Mouse (Mus musculus) WW6 (cell line): ENCODE measurements at regions not wholly inside any gene's neighbourhood (a gene's known extent, or its start where the extent isn't known, plus 50 kb on each side); places are given as distances from the start of the nearest gene placed in this dataset.

ENCODE experiments used
- DNase-seq: peaks from one replicate; pipeline ENCODE4 v3.0.0-alpha.2; 2013; ENCODE audit warnings: low read depth, low spot score

- DNase-seq: no peak
These were observed 119.2 kb downstream of the Syk start for GRCm38 (mm10) chr13:52702201-52702611.

- DNase-seq: no peak
These were observed 120.6 kb downstream of the Syk start for GRCm38 (mm10) chr13:52703401-52704164.

DNA sequence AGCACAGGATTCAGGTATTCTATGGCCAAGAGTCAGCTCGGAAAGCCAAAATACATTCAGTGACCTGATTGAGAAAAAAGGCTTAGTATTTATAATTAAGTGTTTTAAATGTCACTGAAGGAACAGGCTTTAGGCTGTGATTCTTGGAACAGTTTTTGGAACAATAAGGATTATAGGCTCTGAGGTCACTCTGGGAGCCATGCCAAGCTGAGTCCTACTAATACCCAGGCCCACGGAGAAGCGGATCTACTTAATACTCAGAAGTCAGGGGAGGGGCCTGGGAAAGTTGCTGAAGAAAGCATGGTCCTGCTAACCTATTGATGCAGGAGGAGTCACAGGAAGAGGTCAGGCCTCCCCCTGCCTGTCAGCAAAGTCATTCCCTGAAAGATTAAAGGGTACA lies 121.7 kb downstream of the Syk start:
- DNase-seq: no peak

DNA sequence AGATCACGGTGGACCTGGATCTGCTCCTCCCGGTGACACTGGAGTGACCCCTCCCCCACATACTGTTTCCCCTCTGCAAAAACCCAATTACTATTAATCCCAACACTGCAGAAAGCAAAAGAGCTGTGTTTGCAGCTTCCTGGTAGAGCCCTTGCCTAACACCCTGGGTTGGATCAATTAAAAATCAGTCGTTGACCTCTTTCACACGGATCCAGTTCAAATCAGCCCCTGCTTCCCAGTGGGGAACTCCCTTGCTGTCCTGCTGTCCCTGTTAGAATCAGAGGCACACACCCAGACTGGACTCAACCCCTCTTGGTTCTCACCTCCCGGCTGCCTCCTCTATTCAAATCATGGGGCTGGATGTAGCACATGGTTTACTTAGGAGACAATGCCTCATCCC lies 126.6 kb downstream of the Syk start:
- DNase-seq: no peak

GRCm38 (mm10) chr13:52711713-52712369 lies 128.9 kb downstream of the Syk start:
- DNase-seq: peak; percentile 53

DNA sequence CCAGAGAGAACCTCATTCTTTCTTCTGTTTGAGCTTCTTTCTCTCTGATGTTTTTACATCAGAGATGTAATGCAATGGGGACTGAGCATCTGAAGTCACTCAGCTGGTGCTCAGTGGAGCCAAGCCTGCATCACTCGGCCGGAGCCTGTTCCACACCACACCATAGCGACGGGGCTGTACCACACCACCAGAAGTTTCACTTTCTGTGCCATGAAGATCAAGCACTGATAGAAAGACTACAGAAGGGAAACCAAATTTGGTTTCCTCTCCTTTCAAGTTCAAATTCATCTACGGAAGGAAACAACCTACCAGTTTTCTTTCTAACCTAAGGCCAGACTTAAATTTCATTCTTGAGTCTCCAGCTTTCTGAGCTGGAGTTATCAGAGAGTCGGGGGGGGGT lies 138.5 kb downstream of the Syk start:
- DNase-seq: no peak

GRCm38 (mm10) chr13:52722718-52723117 lies 139.7 kb downstream of the Syk start:
- DNase-seq: no peak

GRCm38 (mm10) chr13:52726043-52726442 lies 143.1 kb downstream of the Syk start:
- no peak for DNase-seq

DNA sequence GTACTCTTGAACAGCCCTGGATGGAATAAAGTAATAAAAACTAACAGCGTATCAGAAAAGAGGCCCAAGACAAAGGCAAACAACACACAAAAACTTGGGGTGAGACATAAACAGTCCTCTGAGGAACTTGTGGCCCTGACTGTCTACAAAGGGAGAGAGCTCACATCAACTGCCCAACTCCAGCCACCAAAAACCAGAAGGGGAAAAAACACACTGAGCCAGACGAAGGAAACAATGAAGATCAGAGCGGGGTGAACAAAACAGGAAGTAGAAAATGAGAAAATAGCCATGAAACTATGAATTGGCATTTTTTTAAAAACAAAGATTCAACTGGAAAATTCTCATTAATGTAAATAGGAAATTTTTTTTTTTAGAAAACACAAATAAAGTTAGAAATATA lies 143.6 kb downstream of the Syk start:
- DNase-seq: no peak

DNA sequence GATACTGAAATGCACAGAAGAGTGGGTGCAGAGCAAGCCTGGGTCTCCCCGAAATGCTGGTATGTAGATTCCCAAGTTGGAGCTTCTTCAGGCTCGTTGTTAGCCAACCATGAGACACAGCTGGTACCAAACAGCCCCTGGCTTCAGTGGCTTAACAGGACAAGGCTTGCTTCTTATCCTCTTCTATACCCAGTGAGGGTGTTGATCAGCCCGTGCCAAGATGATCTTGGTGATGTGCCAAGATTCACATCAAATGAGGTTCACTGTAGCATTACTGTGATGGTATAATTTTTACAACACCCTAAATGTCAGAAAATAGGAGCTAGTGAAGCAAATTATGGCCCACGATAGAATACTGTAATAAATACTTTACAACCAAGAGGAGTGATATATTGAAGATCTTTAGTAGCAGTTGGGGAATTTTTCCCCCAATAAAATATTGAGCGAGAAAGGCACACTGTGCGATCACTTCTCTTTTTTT lies 152.5 kb downstream of the Syk start:
- no peak for DNase-seq

DNA sequence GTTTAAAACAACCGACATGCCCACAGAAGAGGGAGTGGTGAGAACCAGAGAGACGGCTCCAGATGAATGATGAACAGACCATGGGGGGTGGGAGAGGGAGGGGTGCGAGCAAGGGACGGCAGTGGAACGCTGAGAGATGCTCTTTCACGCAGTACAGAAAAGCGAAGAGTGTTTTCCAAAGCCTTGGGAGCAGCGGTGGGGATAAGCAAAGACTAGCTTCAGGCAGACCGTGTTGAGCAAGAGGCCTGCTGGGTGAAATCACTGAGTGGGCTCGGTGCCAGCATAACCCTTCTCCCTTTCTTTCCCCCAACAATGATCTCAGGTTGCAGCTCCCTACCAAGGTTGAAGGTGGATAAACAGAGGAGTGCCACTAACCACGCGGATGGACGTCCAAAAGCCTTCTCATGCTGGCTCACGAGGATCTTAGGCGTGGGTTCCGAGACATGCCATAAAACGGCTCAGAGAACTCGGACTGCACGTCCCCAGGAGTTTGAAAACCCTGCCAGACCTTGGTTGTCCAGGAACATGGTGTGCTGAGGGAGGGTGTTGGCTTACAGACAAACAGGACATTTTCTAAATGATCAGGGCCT lies 153.1 kb downstream of the Syk start:
- no peak for DNase-seq

- no peak for DNase-seq
These were observed 155.2 kb downstream of the Syk start for GRCm38 (mm10) chr13:52738095-52738660.

DNA sequence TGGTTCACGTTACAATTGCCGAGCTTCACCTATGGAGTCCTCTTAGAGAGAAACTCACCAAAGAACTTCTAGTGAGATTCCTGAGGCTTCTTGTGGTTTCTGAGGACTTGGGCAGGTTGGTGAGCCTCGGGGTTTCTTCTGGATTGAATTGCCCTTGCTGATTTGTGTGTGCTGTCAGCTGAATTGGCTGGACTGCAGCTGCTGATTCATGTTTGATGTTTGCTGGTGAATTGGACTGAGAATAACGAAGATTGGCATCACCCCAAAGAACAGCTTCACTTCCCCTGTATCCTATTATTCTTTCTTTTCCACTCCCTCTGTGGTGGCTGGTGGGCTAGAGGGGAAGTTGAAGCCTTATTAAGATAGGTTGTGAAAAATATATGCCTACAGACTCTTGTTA lies 158.4 kb downstream of the Syk start:
- DNase-seq: no peak

- DNase-seq: no peak
These were observed 173.0 kb downstream of the Syk start for GRCm38 (mm10) chr13:52756005-52756404.

- DNase-seq: no peak
These were observed 163.8 kb downstream of the Auh start for GRCm38 (mm10) chr13:52765508-52766181.

DNA sequence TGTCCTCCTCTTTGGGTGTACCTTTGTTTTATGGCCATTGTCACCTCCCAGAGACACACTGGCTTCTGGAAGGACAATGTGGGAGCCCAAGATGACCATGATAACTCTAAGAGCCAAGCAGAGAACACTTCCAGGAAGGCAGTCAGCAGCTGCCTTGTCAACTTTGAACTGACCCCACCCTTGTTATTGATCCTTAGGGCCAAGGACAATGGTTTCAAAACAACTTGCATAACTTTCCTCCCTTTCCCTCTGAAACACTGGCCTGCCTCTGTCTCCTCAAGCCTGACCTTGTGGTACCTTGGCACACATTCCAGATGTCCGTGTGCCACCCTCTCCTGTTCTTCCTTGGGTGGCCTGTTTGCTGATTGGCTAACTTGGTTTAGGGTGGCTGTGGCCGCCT lies 163.2 kb downstream of the Auh start:
- DNase-seq: no peak

GRCm38 (mm10) chr13:52769956-52770355 lies 159.5 kb downstream of the Auh start:
- DNase-seq: no peak

- DNase-seq: no peak
These were observed 158.0 kb downstream of the Auh start for GRCm38 (mm10) chr13:52771518-52771917.

DNA sequence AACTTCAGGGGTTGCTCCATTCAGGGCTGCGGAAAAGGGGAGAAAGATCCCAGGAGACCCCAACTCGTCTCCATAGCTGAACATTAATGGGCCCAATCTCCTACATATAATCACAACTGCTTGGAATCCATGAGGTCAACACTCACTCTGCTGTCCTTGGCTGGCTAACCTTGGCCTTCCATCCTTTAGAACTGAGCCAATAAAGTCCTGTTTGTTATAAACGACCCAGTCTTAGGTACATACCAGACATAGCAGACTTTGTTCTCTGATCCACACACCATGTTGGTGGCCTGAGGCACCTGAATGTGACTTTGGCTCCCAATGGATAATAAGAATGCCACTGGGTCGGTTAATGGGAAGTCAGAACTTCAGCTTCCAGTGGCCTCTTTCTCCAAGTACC lies 157.4 kb downstream of the Auh start:
- DNase-seq: no peak

DNA sequence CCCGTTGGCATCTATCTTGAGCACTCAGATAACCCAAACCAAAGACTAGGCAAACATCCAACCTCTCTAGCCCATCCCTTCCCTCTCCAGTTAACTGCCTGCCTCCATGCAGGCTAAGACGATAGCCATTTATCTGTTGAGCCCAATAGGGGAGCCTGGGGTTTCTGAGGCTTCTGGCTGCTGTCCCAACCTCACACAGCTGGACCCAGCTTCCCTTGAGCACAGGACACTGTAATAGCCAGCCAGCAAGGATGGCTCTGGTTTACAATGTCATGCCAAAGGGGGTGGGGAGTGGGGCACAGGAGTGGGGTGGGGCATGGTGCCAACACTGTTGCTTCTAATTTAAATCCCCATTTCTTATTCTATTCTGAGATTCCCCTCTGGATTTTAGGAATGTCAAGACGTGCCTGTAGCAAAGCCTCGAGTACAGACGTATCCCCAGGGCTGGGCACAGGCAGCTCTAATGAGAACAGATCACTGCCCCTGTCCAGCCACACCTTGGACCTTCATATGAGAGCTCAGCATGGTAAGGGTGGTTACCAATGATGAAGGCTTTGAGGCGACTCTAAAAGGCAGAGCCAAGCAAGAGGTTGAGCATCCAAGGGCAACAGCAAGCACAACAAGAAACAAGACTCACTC lies 152.0 kb downstream of the Auh start:
- DNase-seq: no peak

- no peak for DNase-seq
These were observed 150.6 kb downstream of the Auh start for GRCm38 (mm10) chr13:52778848-52779247.
